Mouse (Mus musculus) frontal cortex, postnatal 10 days (tissue): ENCODE measurements around the gene Fbxl17.

Experiments
- DNase-seq, 2 experiments: peaks; one replicate each; pipeline ENCODE4 v3.0.0; 2022; ENCODE audit warnings: low spot score in 2 of 2, mixed read lengths in 1 of 2

Fbxl17 gene

GRCm38 (mm10) chr17:63220821-63221220 lies 279.0 kb downstream of the Fbxl17 start:
- no peak for DNase-seq

- DNase-seq = no peak
Observed at GRCm38 (mm10) chr17:63217016-63217415, 282.8 kb downstream of the Fbxl17 start.

DNA sequence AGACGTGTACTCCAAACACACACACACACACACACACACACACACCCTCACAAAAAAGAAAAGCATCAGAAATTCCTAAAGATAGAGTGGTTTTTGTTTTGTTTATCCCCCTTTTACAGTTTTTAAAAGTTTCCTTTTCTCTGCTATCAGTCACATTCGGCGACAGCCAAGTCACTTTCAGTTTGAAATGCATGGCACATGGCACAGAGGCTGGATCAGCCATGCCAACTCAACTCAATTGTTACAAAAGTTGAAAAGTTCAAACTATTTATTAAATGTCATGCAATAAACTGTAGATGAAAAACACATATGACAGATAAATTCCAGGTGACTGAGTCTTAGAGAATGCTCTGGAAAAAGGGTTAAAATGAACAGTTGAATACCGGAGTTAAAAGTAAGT lies 287.8 kb downstream of the Fbxl17 start:
- no peak for DNase-seq

- no peak for DNase-seq
Observed at GRCm38 (mm10) chr17:63209151-63209550, 290.7 kb downstream of the Fbxl17 start.

DNA sequence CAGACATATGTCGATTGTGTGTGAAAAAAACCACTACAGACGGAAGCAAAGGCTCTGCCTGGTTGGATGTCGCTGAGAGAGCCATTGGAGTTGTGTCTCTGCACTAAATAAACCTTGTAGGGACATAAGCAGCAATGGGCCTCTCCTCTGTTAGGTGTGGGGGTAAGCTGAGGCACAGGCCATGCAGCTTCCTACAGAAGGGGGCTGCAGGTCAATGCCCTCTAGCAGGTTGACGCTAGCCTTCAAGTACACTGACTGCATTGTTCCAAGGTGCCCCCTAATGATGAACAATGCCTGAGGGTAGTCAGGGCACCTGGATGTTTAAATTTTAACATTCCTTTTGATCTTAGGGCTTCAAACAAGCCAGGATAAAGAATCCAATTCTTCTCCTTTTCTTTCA lies 291.5 kb downstream of the Fbxl17 start:
- no peak for DNase-seq

- no peak for DNase-seq
Observed at GRCm38 (mm10) chr17:63207714-63208113, 292.1 kb downstream of the Fbxl17 start.

DNA sequence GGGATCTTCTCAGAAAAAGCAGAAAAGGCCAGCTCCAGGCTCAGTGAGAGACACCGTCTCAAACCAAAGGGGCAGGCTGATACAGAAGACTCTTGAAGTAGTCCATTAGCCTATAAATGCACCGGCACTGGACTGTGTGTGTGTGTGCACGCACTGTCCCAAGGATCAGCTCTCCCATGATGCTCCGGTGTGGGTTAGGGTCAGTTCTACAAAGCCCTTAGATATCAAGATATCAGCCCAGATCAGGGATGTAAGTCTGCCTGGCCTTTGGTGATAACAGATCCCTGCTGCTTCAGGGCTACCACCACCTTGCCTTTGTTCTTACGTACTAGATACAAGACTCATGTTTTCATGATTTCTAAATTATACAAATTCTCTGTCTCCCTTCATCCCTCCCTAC lies 294.5 kb downstream of the Fbxl17 start:
- DNase-seq = no peak

DNA sequence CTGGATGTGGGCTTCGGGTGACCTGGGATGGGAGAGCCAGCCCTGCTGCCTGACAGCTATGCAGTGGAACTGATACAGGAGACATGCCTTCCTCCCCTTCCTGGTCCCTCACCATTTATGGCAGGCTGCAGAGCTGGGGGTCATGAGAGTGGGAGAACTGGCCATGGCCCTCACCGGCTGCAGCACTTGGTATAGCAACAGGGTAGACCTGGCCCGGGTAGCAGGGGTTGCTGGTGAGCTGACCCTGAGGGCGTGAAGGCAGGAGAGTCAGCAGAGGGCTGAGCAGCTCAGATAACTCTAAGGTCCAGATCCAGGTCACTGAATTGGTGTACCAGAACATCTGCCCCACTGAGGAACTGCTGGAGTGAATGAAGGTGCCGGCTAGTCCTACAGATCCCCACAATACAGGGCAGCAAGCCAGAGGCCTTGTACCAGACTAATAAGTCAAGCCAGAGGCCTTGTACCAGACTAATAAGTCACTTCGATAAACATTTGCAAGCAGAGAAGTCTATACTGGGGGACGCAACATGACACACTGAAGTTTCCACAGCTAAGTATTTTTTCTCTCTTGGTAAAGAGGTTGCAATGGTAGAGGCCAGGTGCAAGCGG lies 296.1 kb downstream of the Fbxl17 start:
- DNase-seq = no peak

DNA sequence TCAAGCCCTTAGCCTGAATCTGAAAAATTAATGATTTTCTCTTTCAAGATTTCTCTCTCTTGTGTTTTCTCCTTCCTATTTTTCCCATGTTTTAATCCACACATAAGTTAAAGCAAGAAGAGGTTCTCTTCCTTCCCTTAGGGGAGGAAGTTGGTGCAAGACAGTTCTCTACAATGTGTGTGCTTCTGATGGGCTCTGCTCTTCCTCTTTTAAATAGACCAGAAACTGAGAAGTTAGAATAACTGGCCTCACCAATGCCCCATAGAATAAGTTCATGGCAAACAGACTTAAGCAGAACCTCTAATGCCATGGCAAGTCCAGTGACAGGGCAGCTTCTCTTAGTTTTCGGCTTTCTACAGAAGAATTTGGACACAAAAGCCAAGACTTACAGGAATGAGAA lies 301.1 kb downstream of the Fbxl17 start:
- DNase-seq = no peak

DNA sequence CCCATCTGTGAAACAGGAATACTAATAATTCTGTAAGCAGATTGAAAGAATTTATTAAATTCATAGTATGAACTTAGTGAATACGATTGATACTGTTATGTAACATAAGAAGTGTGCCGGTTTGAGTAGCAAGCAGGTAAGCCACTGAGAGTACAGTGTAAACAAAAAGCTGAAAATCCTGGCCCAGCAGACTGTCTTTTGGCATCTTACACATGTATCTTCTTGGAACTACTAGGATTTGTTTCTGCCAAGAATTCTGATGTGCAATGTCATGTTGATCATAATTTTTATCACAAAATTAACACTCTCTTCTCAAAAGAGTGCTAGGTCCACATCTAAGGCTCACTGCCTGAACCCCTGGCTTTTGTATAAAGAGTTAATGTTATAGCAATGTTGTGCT lies 304.3 kb downstream of the Fbxl17 start:
- no peak for DNase-seq

- DNase-seq = no peak
Observed at GRCm38 (mm10) chr17:63193196-63193595, 306.6 kb downstream of the Fbxl17 start.

- no peak for DNase-seq
Observed at GRCm38 (mm10) chr17:63191345-63191744, 308.5 kb downstream of the Fbxl17 start.

GRCm38 (mm10) chr17:63189274-63189673 lies 310.5 kb downstream of the Fbxl17 start:
- DNase-seq = no peak

DNA sequence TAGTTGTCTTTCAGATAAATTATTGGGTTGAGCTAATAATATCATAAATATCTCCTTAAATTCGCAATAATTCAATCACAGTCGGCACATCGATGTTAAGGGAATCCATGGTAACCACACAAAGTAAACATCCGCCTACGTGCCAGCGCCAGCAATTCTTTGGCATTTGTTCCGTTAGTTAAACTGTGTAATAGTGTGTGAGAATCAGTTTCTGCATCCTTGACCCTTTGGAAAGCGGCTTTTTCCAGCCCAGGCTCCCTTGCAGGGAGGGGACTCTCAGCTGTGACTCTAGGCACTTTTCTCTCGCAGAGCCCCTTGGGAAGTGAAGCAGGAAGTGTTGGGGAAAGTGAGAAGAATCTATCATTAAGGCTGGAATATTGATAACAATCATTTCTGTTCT lies 314.3 kb downstream of the Fbxl17 start:
- DNase-seq = no peak

- DNase-seq = no peak
Observed at GRCm38 (mm10) chr17:63184844-63185504, 314.8 kb downstream of the Fbxl17 start.

DNA sequence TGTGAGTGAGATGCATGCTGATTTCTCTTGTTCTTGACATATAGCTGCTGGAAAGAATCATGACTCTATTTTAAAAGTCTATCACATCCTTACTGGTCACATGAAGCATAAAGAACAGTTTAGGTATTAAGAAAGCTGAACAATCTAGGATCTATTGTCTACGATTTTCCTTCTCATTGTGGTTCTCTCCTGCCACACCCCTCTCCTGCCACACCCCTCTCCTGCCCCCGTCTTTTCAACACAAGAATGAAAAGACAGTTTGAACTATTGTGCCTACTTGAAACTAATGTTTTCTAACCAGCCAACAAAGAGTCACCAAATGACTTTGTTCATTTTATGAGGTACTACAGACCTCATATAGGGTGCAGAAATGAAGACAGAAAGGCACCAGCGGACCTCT lies 316.4 kb downstream of the Fbxl17 start:
- DNase-seq = no peak

DNA sequence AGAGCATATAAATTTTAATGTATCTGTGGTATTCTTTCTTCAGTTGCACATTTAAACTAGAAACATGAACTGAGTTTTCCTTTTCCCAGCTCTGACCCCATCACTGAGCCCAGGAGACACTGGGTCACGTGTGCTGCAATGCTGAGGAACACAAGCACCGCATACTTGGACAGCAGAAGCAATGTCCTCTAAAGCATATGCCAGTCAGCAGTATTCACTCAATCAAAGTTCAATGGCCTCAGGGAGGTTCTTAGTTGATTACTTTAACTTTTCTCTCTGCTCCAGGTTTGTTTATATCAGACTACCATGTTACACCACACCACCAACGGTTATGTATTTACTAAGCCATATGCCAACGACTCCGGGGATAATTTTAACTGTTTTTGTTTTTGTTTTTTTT lies 318.2 kb downstream of the Fbxl17 start:
- DNase-seq = no peak

GRCm38 (mm10) chr17:63180042-63180441 lies 319.8 kb downstream of the Fbxl17 start:
- no peak for DNase-seq

DNA sequence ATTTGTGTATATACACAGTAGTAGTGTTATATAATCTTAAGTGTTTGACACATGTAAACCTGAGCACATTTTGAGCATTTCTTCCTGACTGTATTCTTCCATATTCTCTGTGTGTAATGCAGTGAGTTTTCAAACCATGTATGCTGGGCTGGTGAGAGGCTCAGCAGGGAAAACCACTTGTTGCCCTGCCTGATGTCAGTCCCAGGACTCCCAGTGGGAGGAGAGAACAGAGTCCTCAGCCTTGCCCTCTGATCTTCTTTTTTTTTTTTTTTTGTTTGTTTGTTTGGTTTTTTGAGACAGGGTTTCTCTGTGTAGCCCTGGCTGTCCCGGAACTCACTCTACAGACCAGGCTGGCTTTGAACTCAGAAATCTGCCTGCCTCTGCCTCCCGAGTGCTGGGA lies 321.5 kb downstream of the Fbxl17 start:
- no peak for DNase-seq

DNA sequence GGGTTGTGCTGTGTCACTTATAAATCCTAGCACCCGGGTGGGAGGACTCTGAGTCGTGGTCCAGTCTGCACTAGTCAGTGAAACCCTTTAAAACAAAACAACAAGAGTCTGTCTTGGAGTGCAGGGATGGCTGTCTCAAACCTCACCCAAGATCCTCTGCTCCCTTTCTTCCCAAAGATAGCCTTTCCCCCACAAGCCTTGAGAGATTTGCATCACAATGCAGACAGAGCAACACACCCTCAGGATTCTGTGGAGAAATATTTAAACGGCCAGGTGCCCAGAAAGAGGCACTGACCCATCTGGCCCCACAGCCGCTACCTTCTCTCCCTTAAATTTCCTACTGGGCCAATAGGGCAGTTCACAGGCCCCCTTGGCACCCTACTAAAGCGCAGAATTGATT lies 323.4 kb downstream of the Fbxl17 start:
- no peak for DNase-seq

DNA sequence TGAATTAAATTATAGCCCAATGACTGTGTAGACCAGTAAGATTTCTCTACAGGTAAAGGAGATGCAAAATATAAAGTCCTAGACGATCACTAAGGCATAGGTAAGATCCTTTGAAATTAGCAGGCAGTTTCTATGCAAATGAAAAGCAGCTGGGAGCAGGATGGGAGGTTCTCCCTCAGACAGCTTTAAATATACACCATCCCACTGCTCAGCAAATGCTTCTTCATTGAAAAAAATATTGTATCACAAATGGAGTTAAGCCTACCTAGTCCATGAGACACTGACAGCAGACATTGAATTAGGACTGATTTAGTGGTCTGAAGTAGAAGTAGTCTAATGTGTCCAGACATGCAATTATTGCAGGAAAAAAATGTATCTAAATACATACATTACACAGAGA lies 327.1 kb downstream of the Fbxl17 start:
- no peak for DNase-seq

DNA sequence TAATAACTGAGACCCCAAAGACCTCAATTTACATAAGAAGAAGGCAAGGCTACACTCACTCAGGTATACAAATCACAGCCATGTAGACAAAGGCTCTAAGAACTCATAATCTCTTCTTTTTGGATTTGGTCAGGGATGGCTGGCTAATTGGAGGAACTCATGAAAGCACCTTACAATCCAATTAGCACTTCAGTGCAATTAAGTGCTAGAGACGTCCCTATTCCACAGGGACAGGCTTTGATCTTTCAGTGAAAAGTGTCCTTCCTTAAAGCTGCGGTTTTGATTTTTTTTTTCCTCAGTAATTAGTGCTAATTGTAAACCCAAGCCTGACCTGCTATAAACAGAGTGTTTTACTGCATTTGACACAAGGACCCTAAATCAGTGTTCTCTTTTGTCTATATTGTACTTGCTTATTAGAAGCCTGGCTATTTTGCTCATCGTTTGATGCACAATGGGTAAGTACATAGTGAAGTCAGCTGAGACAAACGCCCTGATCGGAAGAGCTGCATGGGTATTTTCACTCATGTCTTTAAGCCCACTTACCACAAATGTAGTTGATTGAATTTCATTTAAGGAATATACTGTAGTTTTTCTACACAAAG lies 327.8 kb downstream of the Fbxl17 start:
- no peak for DNase-seq

- DNase-seq = no peak
Observed at GRCm38 (mm10) chr17:63171264-63171663, 328.6 kb downstream of the Fbxl17 start.
